Mouse (Mus musculus): ENCODE measurements around the gene Zfp213. TPM values are rescaled to one million over a fixed set of nuclear protein-coding genes. Genes with fewer than 3 reads are reported as not detected.

The Zfp213 gene
- 16.8 and 19.1 TPM in 2 replicates for polyA plus RNA-seq (2015; fragmentation: Nextera tagmentation; extraction: Ambion mirVana)

- Histone ChIP-seq H3K4me2 (ENCODE audit: low read length) (peak within 1 kb of the TSS; percentile 80), H3K9ac (ENCODE audit: low read depth, low read length) (peak within 1 kb of the TSS; percentile 87), H3K4me1 (replicated peaks; ENCODE audit: insufficient read depth, low read length) (peaks cover 3% of the 10 kb centered on the region; the same call in 1 of the 2 replicates), H3K9me3 (replicated peaks; ENCODE audit: low read length) (no peaks in the 10 kb centered on the region), H3K36me3 (ENCODE audit: insufficient read depth, low read length) (peaks cover 9% of the 10 kb centered on the region; the same call in 1 of the 2 replicates), H3K27me3 (ENCODE audit: insufficient read depth, low read length) (no peaks in the 10 kb centered on the region), H3K4me3 (replicated peaks; ENCODE audit: low read depth, low read length) (peak within 1 kb of the TSS; percentile 72), H3K27ac (peak within 1 kb of the TSS; percentile 94)
- under 1% methylated on average over 59 of the region's 59 CpGs for WGBS
- peak; percentile 97 for ATAC-seq (replicated peaks; ENCODE audit: low FRiP score, low read depth)
- TF ChIP-seq CTCF (IDR thresholded peaks at IDR 0.05; ENCODE audit: low read depth): 0 out of 2 replicates have a peak, but pooled peaks have one; percentile 1
- peak; percentile 99 for DNase-seq (ENCODE audit: low spot score)
These were observed at the start of gene Zfp213 for GRCm38 (mm10) chr17:23563595-23564367. TSS of gene Zfp213 (minus strand) at chr17:23564238.

GRCm38 (mm10) chr17:23610361-23610800 lies 46.3 kb upstream of the Zfp213 start:
- Histone ChIP-seq H3K4me3 (replicated peaks; ENCODE audit: low read depth, low read length) (no peak overlapping the region), H3K27ac (no peak overlapping the region), H3K9me3 (replicated peaks; ENCODE audit: low read length) (no peaks in the 10 kb centered on the region), H3K4me2 (ENCODE audit: low read length) (no peak overlapping the region), H3K36me3 (ENCODE audit: insufficient read depth, low read length) (no peaks in the 10 kb centered on the region), H3K9ac (ENCODE audit: low read depth, low read length) (no peak overlapping the region), H3K27me3 (ENCODE audit: insufficient read depth, low read length) (no peaks in the 10 kb centered on the region), H3K4me1 (replicated peaks; ENCODE audit: insufficient read depth, low read length) (no peaks in the 10 kb centered on the region)
- TF ChIP-seq CTCF (IDR thresholded peaks at IDR 0.05; ENCODE audit: low read depth): peak; percentile 76
- DNase-seq (ENCODE audit: low spot score): peak; percentile 61
- 79% methylated on average over 28 of the region's 28 CpGs for WGBS
- ATAC-seq (replicated peaks; ENCODE audit: low FRiP score, low read depth): peak; percentile 61; the same call in 1 of the 2 replicates

- no peak overlapping the region for H3K4me2 ChIP-seq (ENCODE audit: low read length)
- H3K27me3 ChIP-seq (ENCODE audit: insufficient read depth, low read length): no peaks in the 10 kb centered on the region
- H3K9ac ChIP-seq (ENCODE audit: low read depth, low read length): no peak overlapping the region
- H3K9me3 ChIP-seq (replicated peaks; ENCODE audit: low read length): no peaks in the 10 kb centered on the region
- no peaks in the 10 kb centered on the region for H3K36me3 ChIP-seq (ENCODE audit: insufficient read depth, low read length)
- H3K4me1 ChIP-seq (replicated peaks; ENCODE audit: insufficient read depth, low read length): no peaks in the 10 kb centered on the region
- DNase-seq (ENCODE audit: low spot score) (no peak), ATAC-seq (replicated peaks; ENCODE audit: low FRiP score, low read depth) (no peak)
- 93% methylated on average over 24 of the region's 24 CpGs for WGBS
- no peak for TF ChIP-seq CTCF (IDR thresholded peaks at IDR 0.05; ENCODE audit: low read depth)
- H3K27ac ChIP-seq: no peak overlapping the region
- no peak overlapping the region for H3K4me3 ChIP-seq (replicated peaks; ENCODE audit: low read depth, low read length)
These were observed 45.6 kb upstream of the Zfp213 start for GRCm38 (mm10) chr17:23609612-23610011.

GRCm38 (mm10) chr17:23605220-23605619 lies 41.2 kb upstream of the Zfp213 start:
- H3K9ac ChIP-seq (ENCODE audit: low read depth, low read length): no peak overlapping the region
- ATAC-seq (replicated peaks; ENCODE audit: low FRiP score, low read depth) (no peak), DNase-seq (ENCODE audit: low spot score) (no peak)
- 0 out of 2 replicates have a peak, but pooled peaks cover 4% of the 10 kb centered on the region for H3K4me1 ChIP-seq (replicated peaks; ENCODE audit: insufficient read depth, low read length)
- 82% methylated on average over 8 of the region's 8 CpGs for WGBS
- no peaks in the 10 kb centered on the region for H3K36me3 ChIP-seq (ENCODE audit: insufficient read depth, low read length)
- H3K9me3 ChIP-seq (replicated peaks; ENCODE audit: low read length): no peaks in the 10 kb centered on the region
- no peak overlapping the region for H3K4me2 ChIP-seq (ENCODE audit: low read length)
- no peak overlapping the region for H3K4me3 ChIP-seq (replicated peaks; ENCODE audit: low read depth, low read length)
- TF ChIP-seq CTCF (IDR thresholded peaks at IDR 0.05; ENCODE audit: low read depth): no peak
- H3K27me3 ChIP-seq (ENCODE audit: insufficient read depth, low read length): no peaks in the 10 kb centered on the region
- H3K27ac ChIP-seq: no peak overlapping the region

- TF ChIP-seq CTCF (IDR thresholded peaks at IDR 0.05; ENCODE audit: low read depth): peak; percentile 18; the same call in 1 of the 2 replicates
- Histone ChIP-seq H3K4me1 (replicated peaks; ENCODE audit: insufficient read depth, low read length) (0 out of 2 replicates have a peak, but pooled peaks cover 4% of the 10 kb centered on the region), H3K9ac (ENCODE audit: low read depth, low read length) (no peak overlapping the region), H3K36me3 (ENCODE audit: insufficient read depth, low read length) (no peaks in the 10 kb centered on the region), H3K4me3 (replicated peaks; ENCODE audit: low read depth, low read length) (no peak overlapping the region), H3K9me3 (replicated peaks; ENCODE audit: low read length) (no peaks in the 10 kb centered on the region), H3K27ac (no peak overlapping the region), H3K4me2 (ENCODE audit: low read length) (no peak overlapping the region), H3K27me3 (ENCODE audit: insufficient read depth, low read length) (no peaks in the 10 kb centered on the region)
- no peak for ATAC-seq (replicated peaks; ENCODE audit: low FRiP score, low read depth)
- DNase-seq (ENCODE audit: low spot score): no peak
- 75% methylated on average over 7 of the region's 7 CpGs for WGBS
These were observed 40.4 kb upstream of the Zfp213 start for GRCm38 (mm10) chr17:23604394-23604793.

- 76% methylated on average over 2 of the region's 2 CpGs for WGBS
- 0 out of 2 replicates have a peak, but pooled peaks cover 4% of the 10 kb centered on the region for H3K4me1 ChIP-seq (replicated peaks; ENCODE audit: insufficient read depth, low read length)
- no peaks in the 10 kb centered on the region for H3K9me3 ChIP-seq (replicated peaks; ENCODE audit: low read length)
- no peaks in the 10 kb centered on the region for H3K36me3 ChIP-seq (ENCODE audit: insufficient read depth, low read length)
- H3K27ac ChIP-seq: no peak overlapping the region
- no peaks in the 10 kb centered on the region for H3K27me3 ChIP-seq (ENCODE audit: insufficient read depth, low read length)
- peak; percentile 64 for TF ChIP-seq CTCF (IDR thresholded peaks at IDR 0.05; ENCODE audit: low read depth)
- no peak overlapping the region for H3K9ac ChIP-seq (ENCODE audit: low read depth, low read length)
- ATAC-seq (replicated peaks; ENCODE audit: low FRiP score, low read depth) (no peak), DNase-seq (ENCODE audit: low spot score) (peak; percentile 64)
- H3K4me2 ChIP-seq (ENCODE audit: low read length): no peak overlapping the region
- no peak overlapping the region for H3K4me3 ChIP-seq (replicated peaks; ENCODE audit: low read depth, low read length)
These were observed 39.5 kb upstream of the Zfp213 start for GRCm38 (mm10) chr17:23603542-23603941.

Data from kidney, postnatal 0 days (tissue).